Mouse (Mus musculus) embryonic facial prominence, embryonic 12.5 days (tissue): ENCODE measurements around the gene Elp4. TPM values are rescaled to one million over a fixed set of nuclear protein-coding genes. Genes with fewer than 3 reads are reported as not detected.
A peak's percentile ranks its signal among the peaks of the same experiment; 100 is the strongest.

Experiments
- ATAC-seq: fragments of 200-750 bp; cut with Nextera tagmentation; 2 replicates; pipeline ENCODE4 v1.8.0; 2017; ENCODE audit not compliant: insufficient number of reproducible peaks, insufficient read depth, low FRiP score, low TSS enrichment
- H3K27ac ChIP-seq: fragments of 300-500 bp; sonication (generic); 2 replicates; pipeline ENCODE4 v1.5.1; 2016; ENCODE audit warnings: mild to moderate bottlenecking
- H3K27me3 ChIP-seq: fragments of 300-500 bp; sonication (generic); 2 replicates; pipeline ENCODE4 v1.6.1; 2016; ENCODE audit warnings: mild to moderate bottlenecking, moderate library complexity
- H3K36me3 ChIP-seq: fragments of 300-500 bp; sonication (generic); 2 replicates; pipeline ENCODE4 v1.6.1; 2016; ENCODE audit warnings: mild to moderate bottlenecking
- H3K4me1 ChIP-seq: fragments of 300-500 bp; sonication (generic); 2 replicates; pipeline ENCODE4 v1.6.1; 2016
- H3K4me2 ChIP-seq: fragments of 300-500 bp; sonication (generic); replicated peaks from 2 replicates; pipeline ENCODE4 v1.6.1; 2016; ENCODE audit warnings: mild to moderate bottlenecking, moderate library complexity
- H3K4me3 ChIP-seq: fragments of 300-500 bp; sonication (generic); 2 replicates; pipeline ENCODE4 v1.5.1; 2016; ENCODE audit warnings: mild to moderate bottlenecking
- H3K9ac ChIP-seq: fragments of 300-500 bp; sonication (generic); 2 replicates; pipeline ENCODE4 v1.6.1; 2016; ENCODE audit warnings: mild to moderate bottlenecking, moderate library complexity
- H3K9me3 ChIP-seq: fragments of 300-500 bp; sonication (generic); 2 replicates; pipeline ENCODE4 v1.6.1; 2016; ENCODE audit warnings: mild to moderate bottlenecking, moderate library complexity
- WGBS: fragments of 180-500 bp; shearing (Covaris S2); methylation state at CpG from one replicate; pipeline ENCODE4 v1.1.7; 2016; 5-methylcytosine and 5-hydroxymethylcytosine counted together
- polyA plus RNA-seq: library from polyadenylated mRNA; unstranded; fragments of >200 nt; fragmentation: Nextera tagmentation; extraction: Ambion mirVana; gene quantifications from 2 replicates; pipeline ENCODE4 v1.2.1, GENCODE M21; 2016

Elp4 gene
- polyA plus RNA-seq, 1 experiment from 2014 or later, result 48.5 TPM

GRCm38 (mm10) chr2:105671798-105672595, 232.4 kb downstream of the Elp4 start:
- Histone ChIP-seq H3K4me3 (0 out of 2 replicates have a peak overlapping the region, but pooled peaks have one; percentile 3), H3K27me3 (peaks cover 94% of the 10 kb centered on the region), H3K4me2 (peak overlapping the region; percentile 7; the same call in 1 of the 2 replicates), H3K4me1 (peaks cover 19% of the 10 kb centered on the region; the same call in 1 of the 2 replicates), H3K27ac (no peak overlapping the region), H3K9me3 (no peaks in the 10 kb centered on the region), H3K9ac (no peak overlapping the region), H3K36me3 (no peaks in the 10 kb centered on the region)
- no peak for ATAC-seq
- WGBS, result 1% methylated on average over 25 of the region's 25 CpGs

- Histone ChIP-seq H3K36me3 (no peaks in the 10 kb centered on the region), H3K9ac (no peak overlapping the region), H3K9me3 (no peaks in the 10 kb centered on the region), H3K4me3 (0 out of 2 replicates have a peak overlapping the region, but pooled peaks have one; percentile 3), H3K27ac (no peak overlapping the region), H3K27me3 (peaks cover 97% of the 10 kb centered on the region), H3K4me2 (peak overlapping the region; percentile 11; the same call in 1 of the 2 replicates), H3K4me1 (peaks cover 16% of the 10 kb centered on the region; the same call in 1 of the 2 replicates)
- under 1% methylated on average over 9 of the region's 9 CpGs for WGBS
- ATAC-seq, result no peak
Observed at GRCm38 (mm10) chr2:105671116-105671797, 233.1 kb downstream of the Elp4 start.

- Histone ChIP-seq H3K27me3 (peaks cover 97% of the 10 kb centered on the region), H3K4me2 (0 out of 2 replicates have a peak overlapping the region, but pooled peaks have one; percentile 11), H3K4me3 (no peak overlapping the region), H3K27ac (no peak overlapping the region), H3K9ac (no peak overlapping the region), H3K4me1 (peaks cover 12% of the 10 kb centered on the region; the same call in 1 of the 2 replicates), H3K36me3 (no peaks in the 10 kb centered on the region), H3K9me3 (no peaks in the 10 kb centered on the region)
- WGBS, result 2% methylated on average over 6 of the region's 6 CpGs
- ATAC-seq, result no peak
Observed at GRCm38 (mm10) chr2:105670731-105671095, 233.7 kb downstream of the Elp4 start.

- ATAC-seq, result no peak
- Histone ChIP-seq H3K4me2 (no peak overlapping the region), H3K9me3 (no peaks in the 10 kb centered on the region), H3K27me3 (peaks cover 93% of the 10 kb centered on the region), H3K36me3 (no peaks in the 10 kb centered on the region), H3K9ac (no peak overlapping the region), H3K4me1 (peaks cover 9% of the 10 kb centered on the region; the same call in 1 of the 2 replicates), H3K4me3 (peak overlapping the region; percentile 19), H3K27ac (no peak overlapping the region)
- under 1% methylated on average over 29 of the region's 29 CpGs for WGBS
Observed at GRCm38 (mm10) chr2:105669881-105670730, 234.3 kb downstream of the Elp4 start.

GRCm38 (mm10) chr2:105669371-105669861, 234.9 kb downstream of the Elp4 start:
- no peak for ATAC-seq
- WGBS, result under 1% methylated on average over 35 of the region's 35 CpGs
- Histone ChIP-seq H3K27me3 (peaks cover 93% of the 10 kb centered on the region), H3K36me3 (no peaks in the 10 kb centered on the region), H3K27ac (no peak overlapping the region), H3K4me2 (peak overlapping the region; percentile 26), H3K9me3 (no peaks in the 10 kb centered on the region), H3K4me1 (0 out of 2 replicates have a peak, but pooled peaks cover 4% of the 10 kb centered on the region), H3K4me3 (peak overlapping the region; percentile 19), H3K9ac (no peak overlapping the region)

GRCm38 (mm10) chr2:105668271-105669270, 235.8 kb downstream of the Elp4 start, which contains the start of gene Pax6:
Gene Pax6, plus strand, starts transcription at chr2:105668900.
- H3K9me3 ChIP-seq, result no peaks in the 10 kb centered on the region
- H3K27me3 ChIP-seq, result peaks cover 93% of the 10 kb centered on the region
- peak within 1 kb of the TSS; percentile 26 for H3K4me2 ChIP-seq
- no peak within 1 kb of the TSS for H3K9ac ChIP-seq
- ATAC-seq, result 0 out of 2 replicates have a peak, but pooled peaks have one; percentile 13
- WGBS, result under 1% methylated on average over 44 of the region's 44 CpGs
- H3K27ac ChIP-seq, result no peak within 1 kb of the TSS
- H3K4me3 ChIP-seq, result peak within 1 kb of the TSS; percentile 19
- no peaks in the 10 kb centered on the region for H3K36me3 ChIP-seq
- H3K4me1 ChIP-seq, result 0 out of 2 replicates have a peak, but pooled peaks cover 3% of the 10 kb centered on the region

- Histone ChIP-seq H3K27me3 (peaks cover 93% of the 10 kb centered on the region), H3K36me3 (no peaks in the 10 kb centered on the region), H3K4me2 (0 out of 2 replicates have a peak overlapping the region, but pooled peaks have one; percentile 9), H3K4me3 (no peak overlapping the region), H3K4me1 (0 out of 2 replicates have a peak, but pooled peaks cover 3% of the 10 kb centered on the region), H3K9ac (no peak overlapping the region), H3K27ac (no peak overlapping the region), H3K9me3 (no peaks in the 10 kb centered on the region)
- no peak for ATAC-seq
- 0% methylated on average over 11 of the region's 11 CpGs for WGBS
Observed at GRCm38 (mm10) chr2:105667626-105667950, 236.8 kb downstream of the Elp4 start.

- Histone ChIP-seq H3K4me1 (0 out of 2 replicates have a peak, but pooled peaks cover 3% of the 10 kb centered on the region), H3K4me3 (0 out of 2 replicates have a peak overlapping the region, but pooled peaks have one; percentile 1), H3K9me3 (no peaks in the 10 kb centered on the region), H3K27ac (no peak overlapping the region), H3K36me3 (no peaks in the 10 kb centered on the region), H3K4me2 (0 out of 2 replicates have a peak overlapping the region, but pooled peaks have one; percentile 9), H3K27me3 (peaks cover 90% of the 10 kb centered on the region), H3K9ac (no peak overlapping the region)
- 1% methylated on average over 41 of the region's 41 CpGs for WGBS
- ATAC-seq, result peak; percentile 4; the same call in 1 of the 2 replicates
Observed at GRCm38 (mm10) chr2:105666763-105667625, 237.4 kb downstream of the Elp4 start.

GRCm38 (mm10) chr2:105666331-105666730, 238.0 kb downstream of the Elp4 start:
- ATAC-seq, result peak; percentile 31; the same call in 1 of the 2 replicates
- Histone ChIP-seq H3K36me3 (no peaks in the 10 kb centered on the region), H3K27me3 (peaks cover 90% of the 10 kb centered on the region), H3K9ac (no peak overlapping the region), H3K4me3 (0 out of 2 replicates have a peak overlapping the region, but pooled peaks have one; percentile 1), H3K4me2 (no peak overlapping the region), H3K9me3 (no peaks in the 10 kb centered on the region), H3K4me1 (0 out of 2 replicates have a peak, but pooled peaks cover 3% of the 10 kb centered on the region), H3K27ac (no peak overlapping the region)
- WGBS, result 6% methylated on average over 6 of the region's 6 CpGs
